Mouse (Mus musculus) megakaryocyte, embryonic 14.5 days (primary cell): ENCODE data around the gene Zcchc10.

Source experiments
- FLI1 ChIP-seq: IDR thresholded peaks from 2 replicates; pipeline ENCODE4 v1.6.1; 2012; ENCODE audit warnings: low read length, inconsistent platforms, mixed read lengths
- GATA1 ChIP-seq: IDR thresholded peaks from 3 replicates; pipeline ENCODE4 v1.6.1; 2012; ENCODE audit warnings: mixed read lengths, low read length, inconsistent platforms, borderline replicate concordance

- TF ChIP-seq GATA1 (no peak), FLI1 (no peak)
Measured at GRCm38 (mm10) chr11:53337684-53338083, 13.2 kb downstream of the Zcchc10 start.
